Mouse (Mus musculus) liver (tissue): ENCODE data around the gene Ccna2.
"Not testable (repeated sequence)": the region's sequence is repeated elsewhere in the genome, so short reads cannot be mapped to it uniquely, and the experiment has no call there.

ENCODE experiments used
- DNase-seq: peaks from one replicate; pipeline ENCODE4 v3.0.0-alpha.2; 2020; ENCODE audit warnings: mixed read lengths

Ccna2 gene

DNA sequence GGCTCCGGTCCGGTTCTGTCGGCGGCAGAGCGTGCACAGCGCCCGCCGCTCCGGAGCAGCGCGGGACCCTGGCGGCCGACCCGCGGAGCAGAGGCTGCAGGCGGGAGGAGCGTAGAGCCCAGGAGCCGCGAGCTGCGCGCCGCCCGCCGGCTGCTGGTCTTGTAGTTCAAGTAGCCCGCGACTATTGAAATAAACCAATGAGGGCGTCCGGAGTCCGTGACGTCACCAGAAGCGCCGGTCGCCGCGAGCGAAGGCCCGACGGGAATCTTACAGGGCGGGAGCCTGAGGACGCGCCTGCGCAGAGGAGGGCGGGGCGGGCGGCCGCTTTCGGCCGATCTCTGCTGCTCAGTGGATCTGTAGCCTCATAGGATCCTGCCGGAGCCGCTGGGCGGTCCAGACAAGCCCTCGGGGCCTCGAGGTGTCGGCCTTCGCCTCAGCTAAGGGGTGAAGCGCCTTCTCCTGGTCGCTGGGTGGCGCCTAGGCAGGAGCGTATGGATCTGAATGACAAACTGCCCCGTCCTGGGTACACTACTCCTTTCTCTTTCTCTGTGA, at the start of gene Ccna2:
TSS of gene Ccna2 (minus strand) at position 324 of the 552 bp plus-strand sequence.
- DNase-seq: peak; percentile 99

DNA sequence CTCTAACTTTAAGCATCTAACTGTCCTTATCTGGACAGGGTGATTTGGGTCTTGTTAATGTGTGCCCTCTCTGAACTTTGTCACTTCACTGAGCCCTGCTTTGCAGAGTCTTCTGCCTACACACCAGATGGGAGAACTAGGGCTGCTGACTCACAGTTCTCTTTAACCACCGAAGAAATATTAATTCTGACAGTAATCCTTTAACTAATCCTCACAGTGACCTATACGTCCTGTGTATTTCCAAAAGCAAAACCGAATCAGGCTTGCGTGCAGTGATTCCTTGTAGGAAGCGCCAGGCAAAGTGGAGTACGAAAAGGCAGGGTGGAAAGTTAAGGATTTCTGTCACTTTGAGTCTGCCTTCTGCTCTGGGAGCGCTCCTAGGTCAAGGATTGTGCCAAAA, 46.2 kb upstream of the Ccna2 start:
- DNase-seq: no peak

DNA sequence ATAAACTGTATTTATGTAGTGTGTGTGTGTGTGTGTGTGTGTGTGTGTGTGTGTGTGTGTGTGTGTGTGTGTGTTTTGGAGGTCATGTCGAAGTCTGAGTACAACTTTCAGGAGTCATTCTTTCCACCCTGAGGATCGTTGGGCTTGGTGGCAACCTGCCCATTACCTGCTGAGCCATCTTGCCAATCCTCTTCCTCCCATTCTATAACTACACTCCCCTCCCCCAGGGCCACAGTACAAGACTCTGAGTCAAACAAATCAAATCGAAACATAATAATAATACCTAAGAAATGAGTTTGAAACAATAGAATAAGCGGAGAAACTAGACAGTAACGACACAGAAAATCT, 41.9 kb upstream of the Ccna2 start:
- DNase-seq: no peak

DNA sequence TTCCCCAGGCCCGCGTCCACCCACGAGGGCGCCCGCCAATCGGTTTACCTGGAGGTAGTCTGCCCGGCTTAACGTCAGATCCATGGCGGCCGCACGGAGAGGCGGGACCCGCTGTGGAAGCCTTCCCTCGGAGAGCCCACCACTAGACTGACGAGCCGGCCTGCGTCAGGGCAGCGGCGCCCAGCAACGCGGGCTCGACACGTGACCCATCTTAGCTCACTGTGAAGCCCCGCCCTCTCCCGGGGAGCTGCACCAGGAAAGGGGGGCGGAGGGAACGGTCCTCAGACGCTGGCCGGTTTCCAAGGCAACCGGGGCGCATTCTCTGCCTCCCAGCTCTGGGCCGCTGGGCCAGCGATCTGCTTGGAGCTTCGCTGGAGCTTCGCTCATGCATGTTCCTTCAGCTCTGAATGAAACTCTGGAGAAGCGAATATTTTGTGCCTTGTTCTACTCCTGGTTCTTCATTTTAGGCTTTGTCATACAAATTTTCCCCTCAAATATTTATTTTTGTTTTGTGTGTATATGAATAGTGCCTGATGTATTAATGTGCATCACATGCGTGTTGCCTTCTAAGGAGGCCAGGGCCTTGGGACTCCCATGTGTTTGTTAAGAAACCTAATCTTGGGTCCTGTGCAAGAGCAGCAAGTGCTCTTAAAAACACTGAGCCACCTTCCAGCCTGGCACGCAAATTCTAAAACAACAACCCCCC, 41.4 kb upstream of the Ccna2 start, which contains the start of gene Bbs7:
TSS of gene Bbs7 (minus strand) at position 276 of the 706 bp plus-strand sequence.
- peak; percentile 97 for DNase-seq

DNA sequence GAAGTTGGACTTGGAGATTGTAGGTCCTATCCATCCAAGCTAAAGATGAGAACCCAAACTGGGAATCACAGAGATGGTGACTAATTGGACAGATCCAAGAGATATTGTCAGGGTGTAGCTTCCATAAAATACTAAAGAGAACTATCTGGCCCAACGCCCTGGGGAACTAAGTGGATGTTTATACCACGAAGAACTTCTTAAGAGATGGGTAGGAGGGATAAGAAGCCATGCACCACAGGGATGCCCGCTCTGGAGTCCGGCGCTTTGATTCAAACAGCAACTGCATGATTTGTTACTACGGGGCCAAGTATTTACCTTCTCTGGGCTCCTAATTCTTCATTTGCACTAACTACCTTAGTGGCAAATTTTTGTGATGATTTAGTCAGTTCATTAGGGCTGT, 40.7 kb upstream of the Ccna2 start:
- no peak for DNase-seq

DNA sequence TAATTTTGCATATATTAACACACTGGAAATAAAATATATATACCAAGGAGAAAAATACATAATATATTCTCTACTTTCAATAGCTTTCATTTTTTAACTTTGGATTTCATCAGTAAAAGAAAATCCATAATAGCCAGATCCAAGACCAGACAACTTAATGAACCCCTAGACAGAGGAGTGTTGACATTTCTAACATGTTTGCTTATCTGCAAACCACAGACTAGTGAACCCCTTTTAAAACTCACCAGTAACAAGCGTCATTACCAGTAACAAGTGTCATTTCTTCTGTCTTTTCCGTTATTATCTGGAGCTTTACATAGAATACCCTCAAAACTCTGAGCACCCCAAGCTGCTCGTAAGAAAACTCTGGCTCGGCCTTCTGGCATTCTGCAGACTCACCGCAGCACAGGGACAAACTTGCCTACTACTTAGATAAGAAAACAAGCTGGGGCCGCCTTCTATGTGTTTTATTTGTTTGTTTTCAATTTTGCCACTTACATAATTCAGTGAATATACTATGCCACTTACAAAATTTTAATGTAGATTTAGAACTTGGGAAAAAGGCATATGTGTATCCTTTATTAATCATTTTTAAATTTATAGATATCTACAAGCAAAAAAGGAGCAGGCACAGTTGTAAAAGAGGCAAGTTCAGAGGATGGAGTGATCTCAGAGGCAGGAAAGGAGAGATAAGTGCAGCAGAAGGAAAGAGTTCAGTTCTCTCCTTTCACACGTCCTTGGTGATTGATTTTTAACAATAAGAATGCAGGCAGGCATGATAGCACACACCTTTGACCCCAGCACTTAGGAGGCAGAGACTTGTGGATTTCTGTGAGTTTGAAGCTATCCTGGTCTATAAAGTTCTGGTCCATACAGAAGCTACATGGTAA, 34.2 kb upstream of the Ccna2 start:
- peak; percentile 77 for DNase-seq

GRCm38 (mm10) chr3:36599773-36600172, 27.8 kb upstream of the Ccna2 start:
- not testable (repeated sequence) for DNase-seq

DNA sequence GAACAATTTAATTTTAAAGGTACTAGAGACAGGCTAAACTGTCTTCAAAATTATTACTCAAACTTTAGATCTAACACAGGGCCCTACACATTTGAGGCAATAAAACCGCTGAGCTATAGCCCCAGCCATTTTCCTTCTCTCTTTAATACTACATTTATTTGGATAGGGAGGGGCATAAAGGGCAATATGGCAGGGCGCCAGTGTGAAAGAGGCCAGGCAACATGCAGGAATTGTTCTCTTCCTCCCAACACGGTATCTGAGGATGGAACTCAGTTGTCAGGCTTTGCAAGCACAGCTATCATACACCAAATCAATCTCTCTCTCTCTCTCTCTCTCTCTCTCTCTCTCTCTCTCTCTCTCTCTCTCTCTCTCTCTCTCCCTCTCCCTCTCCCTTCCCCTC, 26.9 kb upstream of the Ccna2 start:
- no peak for DNase-seq

DNA sequence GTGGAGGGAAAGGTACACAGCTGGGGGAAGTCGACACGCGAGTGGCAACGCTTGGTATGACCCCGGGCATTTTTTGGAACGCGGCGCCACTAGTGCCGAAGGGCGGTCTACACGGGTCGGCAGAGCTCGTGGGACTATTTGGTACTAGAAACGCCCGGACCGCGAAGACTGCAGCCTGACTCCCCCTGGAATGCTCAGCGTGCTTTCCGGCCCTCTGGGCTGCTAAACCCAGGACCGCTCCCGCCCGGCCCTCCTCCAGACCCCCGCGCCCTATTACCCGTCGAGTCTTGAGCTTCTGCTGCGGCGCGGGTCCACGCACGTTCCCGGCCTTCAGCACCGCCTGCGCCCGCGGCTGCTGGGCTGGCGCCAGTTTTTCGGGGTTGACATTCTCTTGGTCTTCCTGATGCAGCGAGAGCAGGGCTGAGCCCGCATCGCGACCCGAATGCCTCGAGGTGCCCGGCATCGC, 556 bp downstream of the Ccna2 start:
- DNase-seq: peak; percentile 45

- DNase-seq: peak; percentile 74
These were observed 2.1 kb downstream of the Ccna2 start for GRCm38 (mm10) chr3:36569836-36570235.

DNA sequence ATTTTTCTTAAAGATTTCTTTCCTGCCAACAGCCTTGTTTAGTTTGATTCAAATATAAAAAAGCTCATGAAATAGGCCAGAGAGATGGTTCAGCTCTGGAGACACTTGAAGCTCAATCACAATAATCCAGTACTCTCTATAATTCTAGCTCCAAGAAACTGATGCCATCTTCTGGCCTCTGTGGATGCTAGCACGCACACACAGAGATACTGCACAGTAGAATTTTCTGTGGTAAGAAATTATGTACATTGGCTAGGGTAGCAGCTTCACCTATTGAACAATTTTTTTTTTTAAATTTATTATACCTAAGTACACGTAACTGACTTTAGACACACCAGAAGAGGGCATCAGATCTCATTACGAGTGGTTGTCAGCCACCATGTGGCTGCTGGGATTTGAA, 8.3 kb downstream of the Ccna2 start:
- DNase-seq: no peak

DNA sequence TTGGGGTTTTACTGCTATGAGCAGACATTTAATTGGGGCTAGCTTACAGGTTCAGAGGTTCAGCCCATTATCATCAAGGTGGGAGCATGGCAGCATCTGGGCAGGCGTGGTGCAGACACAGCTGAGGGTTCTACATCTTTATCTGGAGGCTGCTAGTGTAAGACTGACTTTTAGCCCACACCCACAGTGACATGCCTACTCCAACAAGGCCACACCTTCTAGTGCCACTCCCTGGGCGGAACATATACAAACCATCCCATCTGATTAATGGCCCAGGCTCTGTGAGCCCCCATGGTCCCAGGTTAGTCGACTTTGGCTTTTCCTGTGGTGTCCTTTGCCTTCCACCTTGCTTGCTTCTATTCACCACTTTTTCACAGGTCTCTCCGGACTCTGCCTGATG, 12.3 kb downstream of the Ccna2 start:
- DNase-seq: peak; percentile 66

DNA sequence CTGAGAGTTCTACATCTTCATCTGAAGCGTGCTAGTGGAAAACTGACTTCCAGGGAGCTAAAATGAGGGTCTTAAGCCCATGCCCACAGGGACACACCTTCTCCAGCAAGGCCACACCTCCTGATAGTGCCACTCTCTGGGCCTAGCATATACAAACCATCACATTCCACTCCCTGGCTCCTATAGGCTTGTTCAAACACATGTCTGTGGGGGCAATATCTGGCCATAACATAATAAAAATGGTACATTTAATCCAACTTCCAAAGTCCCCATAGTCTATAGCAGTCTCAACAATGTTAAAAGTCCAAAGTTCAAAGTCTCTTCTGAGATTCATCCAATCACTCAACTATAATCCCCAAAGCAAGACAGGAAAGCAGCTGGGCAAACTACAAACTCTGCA, 14.3 kb downstream of the Ccna2 start:
- DNase-seq: no peak

DNA sequence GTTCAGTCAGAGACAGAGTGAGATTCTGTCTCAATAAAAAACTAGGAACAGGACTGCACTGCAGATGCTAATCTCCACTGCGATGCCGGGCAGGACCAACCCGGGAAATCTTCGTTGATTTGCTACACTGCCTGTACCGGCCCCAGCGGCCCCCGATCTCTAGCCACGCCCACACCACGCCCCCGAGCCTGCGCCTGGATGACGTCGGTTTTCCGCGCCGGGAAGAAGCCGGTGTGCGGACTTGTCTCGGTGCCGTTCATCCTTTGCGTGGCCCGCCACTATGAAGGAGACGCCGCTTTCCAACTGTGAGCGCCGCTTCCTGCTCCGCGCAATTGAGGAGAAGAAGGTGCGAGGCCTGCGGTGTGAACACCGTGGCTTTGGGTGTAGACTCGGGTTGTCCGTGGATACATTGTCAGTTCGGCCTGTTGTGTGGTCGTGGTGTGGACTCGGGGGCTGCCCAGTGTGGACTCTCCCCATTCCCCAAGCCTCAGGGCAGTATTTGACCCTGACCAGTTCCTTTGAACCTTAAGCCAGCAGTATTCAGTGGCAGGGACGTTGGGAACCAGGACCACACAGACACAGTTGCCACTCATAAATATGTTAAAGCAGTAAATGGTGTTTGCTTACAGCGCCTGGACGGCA, 19.4 kb downstream of the Ccna2 start, which contains the start of gene Exosc9:
TSS of gene Exosc9 (plus strand) at position 201 of the 642 bp plus-strand sequence.
- DNase-seq: peak; percentile 95

DNA sequence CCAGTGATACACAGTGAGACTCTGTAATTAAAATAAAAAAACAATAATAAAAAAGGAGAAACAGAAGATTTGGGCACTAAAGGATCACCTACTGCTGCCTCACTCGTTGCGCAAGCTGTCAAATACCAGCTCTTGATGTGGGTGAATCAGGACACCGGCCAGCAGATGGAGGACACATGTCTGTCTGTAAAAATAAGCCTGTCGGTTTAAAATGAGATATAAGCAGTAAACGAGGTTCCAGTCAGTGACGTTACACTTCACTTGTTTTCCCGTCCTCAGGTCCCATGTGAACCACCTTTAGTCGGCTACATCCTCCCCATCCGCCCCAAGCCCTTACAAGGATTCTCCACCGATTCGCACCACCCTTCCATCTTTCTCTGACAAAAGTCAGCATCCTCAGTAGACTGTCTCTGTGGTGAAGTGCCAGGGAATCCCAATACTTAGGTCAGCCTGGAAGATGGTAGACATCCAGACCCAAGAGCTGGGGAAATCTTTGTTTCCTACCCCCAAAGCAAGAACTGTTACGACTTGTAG, 20.0 kb downstream of the Ccna2 start:
- DNase-seq: no peak

GRCm38 (mm10) chr3:36551343-36551742, 20.6 kb downstream of the Ccna2 start:
- DNase-seq: no peak

GRCm38 (mm10) chr3:36544961-36545360, 27.0 kb downstream of the Ccna2 start:
- DNase-seq: no peak

DNA sequence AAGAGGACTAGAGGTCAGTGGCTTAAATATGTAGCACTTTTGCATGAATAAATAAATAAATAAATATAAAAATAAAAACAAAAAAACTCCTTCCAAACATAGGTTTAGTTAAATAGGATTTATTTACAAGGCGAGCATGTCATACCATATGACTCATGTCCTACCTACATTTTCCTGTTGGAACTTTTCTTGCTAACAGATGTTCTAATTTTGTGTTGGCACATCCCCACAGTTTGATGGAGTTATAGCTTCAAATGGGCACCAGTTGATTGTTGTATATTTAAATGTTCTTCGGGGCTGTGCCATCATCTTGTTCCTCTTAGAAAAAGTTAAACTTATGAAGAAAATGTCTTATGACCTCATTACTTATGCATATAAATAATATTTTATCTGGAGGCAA, 30.6 kb downstream of the Ccna2 start:
- DNase-seq: no peak

GRCm38 (mm10) chr3:36540756-36541155, 31.2 kb downstream of the Ccna2 start:
- DNase-seq: no peak

DNA sequence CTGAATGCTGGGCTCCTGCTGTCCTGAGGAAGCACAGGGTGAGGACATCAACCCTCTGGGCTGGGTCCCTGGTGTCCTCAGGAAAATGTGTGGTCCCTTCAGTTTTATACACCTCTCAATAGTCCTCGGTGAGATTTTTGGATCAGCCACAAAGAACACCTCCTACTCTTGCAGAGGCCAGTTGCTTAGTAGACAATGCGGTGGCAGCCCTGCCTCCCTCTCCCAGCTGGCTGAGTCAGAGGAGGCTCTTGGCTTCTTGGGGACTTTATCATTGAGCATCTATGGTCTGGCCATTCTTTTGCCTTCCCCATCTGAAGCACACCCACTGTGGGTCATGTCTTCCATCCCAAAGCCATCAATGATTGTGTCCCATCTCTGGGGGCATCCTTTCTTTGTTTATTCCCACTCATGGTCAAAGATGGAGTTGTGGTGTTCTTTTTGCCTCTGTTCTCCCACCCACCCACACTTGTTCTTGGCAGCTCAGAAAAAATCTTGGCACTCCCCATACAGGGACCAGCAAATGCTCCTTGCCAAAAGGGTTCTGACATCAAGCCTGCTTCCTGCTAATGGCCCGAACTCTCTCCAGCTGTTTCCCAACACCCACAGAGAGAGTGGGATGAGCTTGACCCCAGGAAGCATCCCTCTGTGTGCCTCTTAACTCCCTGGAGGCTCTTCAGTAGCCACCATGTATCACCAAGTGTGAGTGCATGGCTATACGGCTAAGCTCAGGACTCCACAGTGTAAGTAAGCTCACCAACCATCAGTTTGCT, 34.1 kb downstream of the Ccna2 start:
- no peak for DNase-seq

- no peak for DNase-seq
These were observed 35.9 kb downstream of the Ccna2 start for GRCm38 (mm10) chr3:36536041-36536440.

DNA sequence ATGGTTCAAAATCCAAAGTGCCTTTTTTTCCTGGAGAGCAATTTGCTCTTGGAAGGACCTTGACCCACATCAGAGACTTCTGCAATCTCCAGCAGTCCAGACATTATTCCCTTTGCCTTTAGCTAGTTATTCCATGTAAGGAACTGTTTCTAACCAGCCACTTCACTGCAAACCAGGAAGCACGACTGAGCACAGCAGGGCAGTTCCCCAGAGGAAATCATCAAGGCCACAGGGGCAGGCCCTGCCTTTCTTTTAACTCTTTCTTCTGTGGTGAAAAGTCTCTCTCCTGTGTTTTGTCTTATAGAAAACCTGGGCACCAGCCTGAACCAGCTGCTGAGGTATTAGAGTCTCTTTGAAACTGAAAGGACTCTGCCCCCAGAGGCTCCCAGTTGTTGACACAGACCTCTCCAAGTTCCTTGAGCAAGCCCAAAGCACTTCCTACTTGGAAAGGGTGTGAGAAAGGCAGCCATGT, 38.7 kb downstream of the Ccna2 start:
- no peak for DNase-seq
